Mouse (Mus musculus): ENCODE results near the gene Ces1f. TPM values are rescaled to one million over a fixed set of nuclear protein-coding genes. Genes with fewer than 3 reads are reported as not detected.

Gene Ces1f
- polyA plus RNA-seq, 1 experiment from 2014 or later: 5.6 TPM

DNA sequence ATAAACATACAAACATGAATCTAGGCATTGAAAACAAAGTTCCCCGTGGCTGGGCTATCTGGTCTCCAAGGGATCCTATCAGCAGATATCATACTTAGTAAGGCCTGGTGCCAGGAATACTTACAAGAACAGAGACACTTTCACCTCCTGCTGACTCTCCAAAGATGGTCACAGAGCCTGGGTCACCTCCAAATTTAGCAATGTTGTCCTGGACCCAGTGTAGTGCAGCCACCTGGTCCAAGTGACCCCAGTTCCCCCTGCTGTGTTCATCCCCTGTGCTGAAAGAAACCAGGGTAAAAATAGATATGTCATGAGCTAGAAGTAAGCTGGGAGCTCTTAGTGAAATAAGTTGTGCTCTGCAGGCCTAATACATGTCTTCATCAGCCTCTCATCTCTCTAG is 62.2 kb downstream of the Ces1f start:
- ATAC-seq (ENCODE audit: insufficient read depth): no peak
- WGBS: 69% methylated on average over 1 of the region's 1 CpGs
- H3K4me2 ChIP-seq: no peak overlapping the region
- no peak overlapping the region for H3K4me3 ChIP-seq (ENCODE audit: low read depth, low read length)
- DNase-seq: no peak
- TF ChIP-seq CTCF (IDR thresholded peaks at IDR 0.05; ENCODE audit: low read depth): no peak
- H3K9me3 ChIP-seq (ENCODE audit: low read depth, low read length): no peaks in the 10 kb centered on the region
- H3K4me1 ChIP-seq (ENCODE audit: insufficient read depth): no peaks in the 10 kb centered on the region
- H3K27me3 ChIP-seq (ENCODE audit: insufficient read depth, low read length): no peaks in the 10 kb centered on the region
- no peak overlapping the region for H3K27ac ChIP-seq (ENCODE audit: low read depth)
- H3K9ac ChIP-seq: no peak overlapping the region
- H3K36me3 ChIP-seq (ENCODE audit: insufficient read depth): no peaks in the 10 kb centered on the region

DNA sequence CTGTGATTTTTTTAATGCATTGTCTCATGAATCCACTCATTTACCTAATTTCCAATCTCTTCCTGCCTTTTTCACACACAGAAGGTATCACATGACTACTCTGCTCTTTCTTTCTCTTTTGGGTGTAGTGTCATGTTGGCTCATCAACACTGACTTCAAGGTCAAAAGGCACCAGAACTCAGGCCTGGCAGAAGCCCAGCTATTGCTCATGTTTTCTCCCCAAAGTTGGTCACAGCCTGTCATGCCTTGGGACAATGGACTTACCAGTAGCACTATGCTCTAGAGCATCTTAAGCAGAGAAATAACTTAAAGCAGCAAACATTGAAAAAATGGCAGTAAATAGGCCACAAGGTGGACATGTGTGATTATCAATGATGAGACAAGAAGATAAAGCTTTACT is 68.5 kb downstream of the Ces1f start:
- H3K4me1 ChIP-seq (ENCODE audit: insufficient read depth): no peaks in the 10 kb centered on the region
- ATAC-seq (ENCODE audit: insufficient read depth) (no peak), DNase-seq (no peak)
- H3K27me3 ChIP-seq (ENCODE audit: insufficient read depth, low read length): no peaks in the 10 kb centered on the region
- H3K36me3 ChIP-seq (ENCODE audit: insufficient read depth): no peaks in the 10 kb centered on the region
- no peak overlapping the region for H3K9ac ChIP-seq
- no peaks in the 10 kb centered on the region for H3K9me3 ChIP-seq (ENCODE audit: low read depth, low read length)
- H3K4me3 ChIP-seq (ENCODE audit: low read depth, low read length): no peak overlapping the region
- TF ChIP-seq CTCF (IDR thresholded peaks at IDR 0.05; ENCODE audit: low read depth): no peak
- no peak overlapping the region for H3K4me2 ChIP-seq
- no peak overlapping the region for H3K27ac ChIP-seq (ENCODE audit: low read depth)

Other genes with a start within 250 kb of the Ces1f start
- not detected in 2 replicates for gene Ces1a, start 231.6 kb downstream of the Ces1f start, polyA plus RNA-seq (2014; fragmentation: Nextera tagmentation; extraction: Ambion mirVana)
- not detected in 2 replicates for gene Ces1b, start 199.7 kb downstream of the Ces1f start, polyA plus RNA-seq (2014; fragmentation: Nextera tagmentation; extraction: Ambion mirVana)
- not detected in 2 replicates for gene Ces1c, start 148.5 kb downstream of the Ces1f start, polyA plus RNA-seq (2014; fragmentation: Nextera tagmentation; extraction: Ambion mirVana)
- gene Ces1d, start 81.9 kb downstream of the Ces1f start, polyA plus RNA-seq (2014; fragmentation: Nextera tagmentation; extraction: Ambion mirVana): 17.6 and 18.5 TPM in 2 replicates
- 0.09 and 0.17 TPM in 2 replicates for gene Ces1e, start 50.1 kb downstream of the Ces1f start, polyA plus RNA-seq (2014; fragmentation: Nextera tagmentation; extraction: Ambion mirVana)
- gene Ces1g, start 57.6 kb upstream of the Ces1f start, polyA plus RNA-seq (2014; fragmentation: Nextera tagmentation; extraction: Ambion mirVana): 0.46 and 0.55 TPM in 2 replicates
- gene Ces1h, start 100.0 kb upstream of the Ces1f start, polyA plus RNA-seq (2014; fragmentation: Nextera tagmentation; extraction: Ambion mirVana): not detected in 2 replicates